Mouse (Mus musculus): ENCODE results near the gene Mcat. TPM values are rescaled to one million over a fixed set of nuclear protein-coding genes. Genes with fewer than 3 reads are reported as not detected.

Mcat gene
- total RNA-seq, 2 experiments from 2014 or later, result 3.4 to 13.2 TPM

DNA sequence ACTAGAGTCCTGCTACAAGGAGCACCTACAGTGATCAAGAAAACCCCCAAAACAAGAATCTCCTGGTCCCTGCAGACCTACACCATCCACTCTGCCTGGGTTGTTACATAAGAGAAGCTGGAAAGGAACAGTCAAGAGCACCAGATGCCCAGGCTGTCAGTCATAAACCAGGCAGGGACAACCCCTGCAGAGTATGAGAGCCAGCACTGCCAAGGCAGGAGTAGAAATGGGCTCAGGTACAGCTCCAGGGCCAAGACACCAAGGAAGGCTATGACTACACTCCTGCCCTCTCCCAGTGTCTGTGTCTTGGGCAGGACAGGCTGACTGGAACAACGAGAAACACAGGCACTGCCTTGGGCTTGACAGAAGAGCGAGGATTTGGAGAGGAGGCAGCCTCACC is 13.4 kb downstream of the Mcat start:
- ATAC-seq (replicated peaks; ENCODE audit: low FRiP score, poor library complexity, severe bottlenecking), result no peak

DNA sequence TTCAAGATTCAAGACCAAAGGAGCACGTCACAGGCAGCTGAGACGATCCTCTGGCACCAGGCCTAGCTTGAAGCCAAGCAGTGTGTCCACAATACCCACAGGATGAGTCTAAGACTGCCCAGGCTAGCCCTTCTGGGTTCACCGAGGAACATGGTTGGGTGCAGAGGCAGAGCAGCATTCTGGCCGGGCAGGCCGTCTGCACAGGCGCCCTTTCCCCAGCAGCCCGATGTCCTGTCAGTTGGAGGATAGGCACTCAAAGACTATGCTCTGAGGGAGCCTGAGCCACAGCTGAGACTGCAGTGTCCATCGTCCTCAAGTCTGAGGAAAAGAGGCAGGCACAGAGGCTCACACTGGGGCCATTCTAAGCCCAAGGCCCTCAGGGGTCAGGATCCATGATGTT is 16.4 kb downstream of the Mcat start:
- no peak for ATAC-seq (replicated peaks; ENCODE audit: low FRiP score, poor library complexity, severe bottlenecking)

DNA sequence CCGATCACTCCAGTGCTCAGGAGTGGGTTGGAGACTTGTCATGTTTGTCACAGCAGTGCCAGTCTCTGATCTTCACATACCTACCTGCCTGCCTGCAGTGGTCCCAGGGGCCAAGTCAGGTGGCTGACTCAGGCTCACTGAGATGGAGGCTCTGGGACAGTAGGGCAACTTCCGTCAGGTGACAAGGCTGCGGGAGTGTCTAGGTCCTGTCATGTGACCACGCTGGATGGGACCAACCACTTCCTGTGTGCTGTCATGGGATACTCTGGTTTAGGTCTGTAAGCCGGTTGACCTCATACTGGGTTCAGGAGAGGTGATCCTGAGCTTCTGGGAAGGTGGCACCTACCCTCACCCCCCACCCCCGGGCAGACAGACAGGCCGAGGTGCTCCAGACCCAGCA is 17.6 kb downstream of the Mcat start:
- ATAC-seq (replicated peaks; ENCODE audit: low FRiP score, poor library complexity, severe bottlenecking), result no peak

DNA sequence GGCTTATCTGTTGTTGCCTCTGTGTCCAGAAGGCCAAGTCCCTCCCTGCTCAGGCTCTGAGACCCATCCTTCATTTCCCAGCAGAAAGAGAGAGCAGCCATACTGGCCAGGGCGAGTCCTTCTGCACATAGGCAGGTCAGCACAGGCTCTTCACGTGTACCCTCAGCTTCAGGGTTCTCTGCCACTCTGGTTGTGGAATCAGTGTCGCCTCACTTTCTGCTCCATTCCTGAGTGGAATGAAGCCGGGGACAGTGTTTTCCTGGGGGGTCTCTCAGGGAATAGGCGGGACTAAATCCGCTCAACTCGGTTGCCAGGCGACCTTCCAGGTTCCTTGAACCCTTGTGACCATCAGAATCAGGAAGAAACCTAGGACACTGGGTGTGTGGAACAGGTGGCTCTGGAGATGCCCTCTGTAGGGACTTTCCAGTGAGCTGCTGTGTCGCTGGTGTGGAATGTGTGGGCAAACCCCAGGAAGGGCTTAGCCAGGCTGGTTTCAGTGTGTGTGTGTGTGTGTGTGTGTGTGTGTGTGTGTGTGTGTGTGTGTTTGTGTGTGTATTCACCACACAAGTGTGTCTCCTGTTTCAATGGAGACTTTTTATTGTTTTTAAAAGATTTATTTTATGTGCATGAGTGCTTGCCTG is 21.8 kb downstream of the Mcat start:
- ATAC-seq (replicated peaks; ENCODE audit: low FRiP score, poor library complexity, severe bottlenecking), result no peak

DNA sequence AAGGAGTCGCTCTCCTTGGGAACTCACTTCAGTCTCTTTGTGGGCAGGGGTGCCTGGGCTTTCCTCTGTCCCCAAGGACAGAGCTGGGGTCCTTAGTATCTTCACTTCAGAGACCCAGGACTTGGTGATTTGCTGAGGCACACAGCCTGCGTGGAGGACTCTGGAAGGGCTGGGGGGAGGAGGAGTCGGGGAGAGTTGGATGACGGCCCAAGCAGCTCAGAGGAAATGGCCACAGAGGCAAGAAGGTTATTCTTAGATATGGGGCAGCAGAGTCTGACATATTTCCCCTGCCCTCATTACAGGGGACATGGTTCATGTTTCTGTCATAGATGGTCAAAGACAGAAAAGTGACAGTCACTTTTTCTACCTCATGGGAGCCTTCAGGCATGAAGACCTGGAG is 23.7 kb downstream of the Mcat start:
- ATAC-seq (replicated peaks; ENCODE audit: low FRiP score, poor library complexity, severe bottlenecking), result no peak

DNA sequence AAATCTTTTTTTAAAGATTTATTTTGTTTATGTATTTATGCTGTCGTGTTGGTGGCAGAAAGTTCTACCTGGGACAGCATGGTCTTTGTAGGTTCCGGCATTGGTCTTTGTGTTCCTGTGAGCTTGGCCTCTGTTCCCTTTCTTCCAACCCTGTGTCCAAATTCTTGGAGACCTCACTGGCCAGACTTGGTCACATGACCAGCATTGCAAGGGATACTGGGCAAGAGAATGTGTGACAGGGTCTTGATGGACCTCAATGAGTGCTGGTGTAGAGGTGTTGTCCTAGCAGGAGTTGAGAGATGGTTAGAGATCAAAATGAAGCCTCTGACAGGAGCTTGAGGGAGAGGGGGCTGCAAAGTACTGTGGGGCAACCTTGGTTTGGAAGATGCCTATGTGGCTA is 24.7 kb downstream of the Mcat start:
- ATAC-seq (replicated peaks; ENCODE audit: low FRiP score, poor library complexity, severe bottlenecking), result no peak

DNA sequence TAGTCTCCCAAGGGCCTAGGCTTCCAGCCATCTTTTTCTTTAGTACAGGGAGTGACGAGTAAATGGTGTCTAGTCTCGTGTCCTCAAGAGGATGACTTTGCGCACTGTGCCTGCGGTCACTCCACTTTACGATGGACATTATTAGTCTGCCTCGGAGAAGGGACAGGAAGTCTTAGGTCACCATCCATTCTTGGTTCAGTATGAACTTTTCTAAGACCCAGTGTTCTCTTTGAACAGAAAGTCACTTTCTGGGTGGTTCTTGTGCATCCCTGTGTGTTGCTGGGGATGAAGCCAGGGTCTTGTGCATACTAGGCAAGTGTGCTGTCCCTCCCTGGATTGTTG is 27.7 kb downstream of the Mcat start:
- ATAC-seq (replicated peaks; ENCODE audit: low FRiP score, poor library complexity, severe bottlenecking), result no peak

DNA sequence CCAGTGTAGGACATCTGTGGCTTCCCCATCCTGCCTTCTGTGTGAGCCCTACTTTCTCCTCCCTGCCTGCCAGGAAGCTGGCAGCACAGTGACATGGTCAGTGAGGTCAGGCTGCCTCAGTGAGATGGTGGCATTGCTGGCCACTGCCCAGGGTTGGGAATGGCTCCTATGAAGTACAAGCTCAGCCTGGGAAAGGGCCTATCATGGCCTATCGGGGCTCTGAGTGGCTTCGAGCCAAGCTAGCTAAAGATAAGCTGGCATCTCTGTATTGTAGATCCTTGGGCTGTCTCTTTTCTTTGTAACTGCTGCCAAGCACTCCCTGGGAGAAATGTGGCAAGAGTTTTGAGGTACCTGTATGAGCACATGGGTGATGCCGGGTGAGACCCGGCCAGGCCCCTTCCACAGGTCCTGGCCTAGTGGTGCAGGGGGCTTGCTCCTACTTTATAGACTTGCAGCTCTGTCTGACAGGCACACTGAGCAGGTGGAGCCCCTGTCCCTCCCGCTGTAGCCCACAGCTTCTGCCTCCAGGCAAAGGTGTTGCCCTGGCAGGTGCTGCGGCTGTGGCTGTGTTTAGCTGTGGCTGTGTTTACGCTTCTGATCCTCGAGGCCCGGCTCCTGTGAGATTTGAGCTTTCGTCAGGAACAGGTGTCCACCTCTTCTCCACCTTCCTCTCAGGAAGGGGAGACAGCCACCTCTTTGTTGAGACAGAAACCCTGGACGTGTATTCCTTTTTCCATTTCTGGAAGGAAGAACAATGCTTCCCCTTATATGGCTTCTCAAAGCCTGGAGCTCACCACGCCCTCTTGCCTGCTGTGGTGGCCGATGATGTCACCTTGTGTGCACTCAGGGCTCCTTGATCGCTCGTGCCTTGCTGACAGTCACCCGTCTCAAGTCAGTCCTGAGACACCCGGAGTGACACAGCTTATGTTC is 28.4 kb downstream of the Mcat start:
- no peak for ATAC-seq (replicated peaks; ENCODE audit: low FRiP score, poor library complexity, severe bottlenecking)

DNA sequence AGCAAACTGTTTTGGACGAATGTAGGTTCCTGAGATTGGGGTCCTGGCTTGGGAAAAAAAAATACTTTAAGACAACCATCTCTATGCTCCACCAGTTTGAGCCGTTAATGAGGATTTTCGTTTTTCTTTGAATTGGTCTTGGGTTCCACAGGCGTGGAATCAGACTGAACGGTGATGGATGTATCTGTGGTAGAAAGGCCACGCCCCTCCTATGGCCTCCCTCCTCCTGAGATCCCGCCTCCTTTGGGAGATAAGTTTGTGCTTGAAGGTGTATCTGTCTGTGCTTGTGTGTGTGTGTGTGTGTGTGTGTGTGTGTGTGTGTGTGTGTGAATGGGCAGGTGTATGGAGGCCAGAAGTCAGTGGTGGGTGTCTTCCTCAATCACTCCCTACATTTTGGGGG is 31.0 kb downstream of the Mcat start:
- no peak for ATAC-seq (replicated peaks; ENCODE audit: low FRiP score, poor library complexity, severe bottlenecking)

DNA sequence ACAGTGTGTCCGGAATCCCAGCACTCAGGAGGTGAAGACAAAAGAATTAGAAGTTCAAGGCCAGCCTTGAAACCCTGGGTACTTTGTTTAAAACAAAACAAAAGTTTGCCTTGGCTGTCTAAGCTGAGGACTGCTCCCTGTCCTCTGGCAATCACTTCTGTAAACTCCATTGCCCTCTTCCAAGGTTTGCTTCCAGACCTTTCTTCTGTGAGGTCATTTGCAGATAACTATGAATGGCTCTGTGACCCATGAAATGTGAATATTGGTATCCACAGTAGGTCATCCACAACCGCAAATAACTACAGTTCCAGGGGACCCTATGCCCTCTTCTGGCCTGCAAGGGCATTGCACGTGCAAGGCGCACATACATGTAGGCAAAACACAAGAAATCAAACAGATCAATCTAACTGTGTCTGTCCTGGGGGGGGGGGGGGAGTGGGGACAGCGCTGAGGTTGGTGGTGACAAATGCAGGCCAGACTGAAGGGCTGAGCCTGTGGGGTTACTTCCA is 31.6 kb downstream of the Mcat start:
- ATAC-seq (replicated peaks; ENCODE audit: low FRiP score, poor library complexity, severe bottlenecking), result no peak

DNA sequence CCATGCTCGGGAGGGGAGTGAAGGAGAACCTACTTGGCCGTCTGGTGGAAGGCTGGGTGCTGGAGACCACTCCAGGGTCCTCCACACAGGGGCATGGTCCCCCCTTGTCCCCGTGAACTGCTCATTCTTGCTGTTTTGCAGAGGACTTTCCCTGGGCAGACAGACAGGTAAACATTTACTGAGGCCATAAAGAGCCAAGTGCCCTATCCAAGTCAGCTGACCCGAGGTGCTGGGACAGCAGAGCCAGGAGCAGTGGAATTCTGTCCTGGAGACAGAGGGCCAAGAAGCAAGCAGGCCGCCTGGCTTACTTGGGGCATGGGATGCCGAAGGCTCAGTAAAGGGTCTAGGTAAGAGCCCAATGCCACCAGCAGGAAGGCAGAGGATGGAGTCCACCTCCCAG is 32.9 kb downstream of the Mcat start:
- ATAC-seq (replicated peaks; ENCODE audit: low FRiP score, poor library complexity, severe bottlenecking), result no peak

DNA sequence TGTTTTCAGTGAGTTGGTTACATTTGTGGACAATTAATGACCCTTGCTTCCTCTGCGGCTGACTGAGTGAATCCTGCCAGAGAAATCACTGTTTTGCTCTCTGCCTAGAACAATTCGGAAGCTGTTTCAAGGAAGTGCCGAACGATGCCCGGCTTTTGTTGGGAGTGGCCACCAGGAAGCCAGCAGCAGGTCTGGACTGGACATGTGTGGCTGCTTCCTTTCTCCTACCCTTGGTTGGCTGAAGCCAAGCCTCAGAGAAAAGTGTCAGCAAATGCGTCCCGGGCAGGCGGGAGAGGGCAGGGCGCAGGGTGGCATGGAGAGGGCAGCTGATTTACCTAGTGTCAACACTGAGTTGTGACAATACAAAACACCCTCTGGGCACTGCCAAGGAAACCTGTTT is 33.4 kb downstream of the Mcat start:
- ATAC-seq (replicated peaks; ENCODE audit: low FRiP score, poor library complexity, severe bottlenecking), result no peak

DNA sequence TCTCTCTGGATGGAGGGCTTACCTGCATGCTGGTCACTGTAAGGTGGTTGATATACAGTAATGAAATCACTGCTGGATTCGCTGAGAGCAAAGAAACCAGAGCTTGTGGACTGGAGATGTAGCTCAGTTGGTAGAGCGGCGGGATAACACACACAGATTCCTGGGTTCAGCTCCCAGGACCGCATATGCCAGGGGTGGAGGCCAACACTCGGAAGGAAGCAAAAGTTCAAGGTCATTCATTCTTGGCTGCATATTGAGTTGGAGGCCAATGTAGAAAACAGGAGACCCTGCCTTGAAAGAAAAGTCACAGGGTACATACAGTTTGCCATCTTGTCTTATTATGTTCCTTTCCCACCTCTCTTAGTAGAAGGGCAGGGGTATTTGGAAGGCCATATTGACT is 33.8 kb downstream of the Mcat start:
- no peak for ATAC-seq (replicated peaks; ENCODE audit: low FRiP score, poor library complexity, severe bottlenecking)

DNA sequence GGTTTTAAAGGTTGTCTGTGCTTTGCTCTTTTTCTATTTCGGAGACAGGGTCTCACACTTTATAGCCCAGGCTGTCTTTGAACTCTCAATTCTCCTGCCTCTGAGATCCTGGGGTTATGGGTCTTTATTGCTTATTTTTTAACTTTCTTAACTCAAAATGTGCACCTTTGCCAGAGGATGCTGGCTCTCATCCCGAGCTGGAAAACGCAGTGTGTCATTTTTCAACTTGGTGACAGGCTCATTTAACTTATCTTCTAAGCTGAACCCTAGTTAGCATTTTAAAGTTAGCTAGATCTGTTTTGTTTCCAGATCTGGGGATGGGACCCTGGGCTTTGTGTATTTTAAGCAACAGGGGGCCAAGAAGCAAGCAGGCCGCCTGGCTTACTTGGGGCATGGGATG is 34.7 kb downstream of the Mcat start:
- no peak for ATAC-seq (replicated peaks; ENCODE audit: low FRiP score, poor library complexity, severe bottlenecking)

DNA sequence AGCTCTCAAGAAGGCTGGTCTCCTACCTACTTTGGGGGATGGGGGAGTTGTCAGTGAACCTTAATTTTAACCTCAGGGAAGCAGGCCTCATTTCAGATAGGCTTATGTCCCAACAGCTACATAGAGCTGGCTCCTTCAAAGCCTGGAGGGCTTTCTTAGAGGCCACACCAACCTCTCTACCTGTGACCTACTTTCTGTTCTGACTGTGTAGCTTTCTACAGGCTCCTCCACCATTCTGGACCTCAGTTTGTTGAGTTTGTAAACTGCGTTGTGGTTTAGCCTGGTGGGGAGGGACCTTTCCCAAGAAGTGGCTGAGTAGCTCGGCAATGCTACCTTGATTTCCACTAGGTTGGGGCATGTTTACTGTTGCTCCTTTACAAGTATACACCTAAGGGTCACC is 35.8 kb downstream of the Mcat start:
- ATAC-seq (replicated peaks; ENCODE audit: low FRiP score, poor library complexity, severe bottlenecking), result no peak

DNA sequence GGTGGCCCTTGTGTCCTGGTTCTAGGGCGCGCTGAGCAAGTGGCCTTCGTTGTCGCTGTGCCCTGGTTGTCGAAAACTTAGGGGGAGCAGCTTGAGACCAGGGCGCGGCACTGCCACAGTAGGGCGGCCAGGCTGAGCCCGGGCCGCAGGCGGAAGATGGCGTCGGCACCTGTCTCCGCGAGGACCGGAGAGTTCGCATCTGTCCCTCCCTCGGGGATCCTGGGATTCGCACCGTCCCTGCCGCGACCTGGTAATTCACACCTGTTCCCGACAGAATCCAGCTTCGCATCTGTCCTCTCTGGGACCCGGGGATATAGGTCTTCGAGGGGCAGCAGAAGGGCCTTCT is 36.5 kb downstream of the Mcat start:
- peak; percentile 61 for ATAC-seq (replicated peaks; ENCODE audit: low FRiP score, poor library complexity, severe bottlenecking)

DNA sequence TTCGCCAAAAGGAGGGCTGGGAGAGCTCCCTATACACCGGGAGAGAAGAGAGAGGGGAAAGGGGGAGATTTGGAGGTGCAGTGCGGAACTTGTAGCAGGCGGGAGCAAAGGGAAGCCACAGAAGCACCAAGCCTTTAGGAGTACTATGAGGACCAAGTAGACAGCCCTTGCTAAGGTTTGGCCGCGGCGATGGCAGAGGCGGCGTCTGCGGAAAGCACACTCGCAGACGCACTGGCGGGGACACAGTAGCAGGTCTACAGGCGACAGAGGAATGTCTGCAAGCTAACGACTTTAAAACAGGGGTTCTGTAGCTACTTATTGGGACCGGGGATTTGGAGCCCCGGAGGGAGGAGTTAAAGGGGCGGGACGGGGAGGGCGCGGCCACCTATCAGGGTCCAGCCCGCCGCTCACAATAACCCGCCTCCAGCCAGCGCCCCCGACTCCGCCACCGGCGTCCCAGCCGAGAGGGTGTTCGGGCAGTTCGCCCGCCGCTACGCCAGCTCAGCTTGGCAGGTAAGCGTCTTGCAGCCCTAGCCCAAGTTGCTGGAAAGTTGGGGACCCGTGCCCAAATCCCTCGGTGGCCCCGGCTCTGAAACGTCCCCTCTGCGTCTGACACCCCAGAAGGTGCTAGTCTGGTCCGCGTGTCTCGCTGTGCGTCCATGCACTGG is 37.0 kb downstream of the Mcat start, which contains the start of gene Bik:
Gene Bik, plus strand, starts transcription at position 439 of the 668 bp plus-strand sequence.
- peak; percentile 73 for ATAC-seq (replicated peaks; ENCODE audit: low FRiP score, poor library complexity, severe bottlenecking)

DNA sequence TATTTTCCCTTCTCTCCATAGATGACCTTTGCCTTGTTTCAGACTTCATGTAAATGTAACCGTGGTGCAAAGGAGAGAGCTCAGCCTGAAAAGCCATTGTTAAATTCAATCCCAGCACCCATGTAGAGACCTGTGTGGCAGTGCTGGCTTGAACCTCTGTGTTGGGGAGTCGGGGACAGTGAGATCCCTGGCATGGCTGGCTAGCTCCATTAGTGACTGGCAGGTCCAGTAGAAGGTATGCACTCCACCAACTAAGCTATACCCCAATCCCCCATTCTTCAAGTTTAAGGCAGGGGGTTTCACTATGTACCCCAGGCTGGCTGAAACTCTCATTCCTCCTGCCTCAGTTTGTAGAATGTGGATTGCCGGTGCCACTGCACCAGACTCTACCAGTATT is 39.3 kb downstream of the Mcat start:
- ATAC-seq (replicated peaks; ENCODE audit: low FRiP score, poor library complexity, severe bottlenecking), result no peak

DNA sequence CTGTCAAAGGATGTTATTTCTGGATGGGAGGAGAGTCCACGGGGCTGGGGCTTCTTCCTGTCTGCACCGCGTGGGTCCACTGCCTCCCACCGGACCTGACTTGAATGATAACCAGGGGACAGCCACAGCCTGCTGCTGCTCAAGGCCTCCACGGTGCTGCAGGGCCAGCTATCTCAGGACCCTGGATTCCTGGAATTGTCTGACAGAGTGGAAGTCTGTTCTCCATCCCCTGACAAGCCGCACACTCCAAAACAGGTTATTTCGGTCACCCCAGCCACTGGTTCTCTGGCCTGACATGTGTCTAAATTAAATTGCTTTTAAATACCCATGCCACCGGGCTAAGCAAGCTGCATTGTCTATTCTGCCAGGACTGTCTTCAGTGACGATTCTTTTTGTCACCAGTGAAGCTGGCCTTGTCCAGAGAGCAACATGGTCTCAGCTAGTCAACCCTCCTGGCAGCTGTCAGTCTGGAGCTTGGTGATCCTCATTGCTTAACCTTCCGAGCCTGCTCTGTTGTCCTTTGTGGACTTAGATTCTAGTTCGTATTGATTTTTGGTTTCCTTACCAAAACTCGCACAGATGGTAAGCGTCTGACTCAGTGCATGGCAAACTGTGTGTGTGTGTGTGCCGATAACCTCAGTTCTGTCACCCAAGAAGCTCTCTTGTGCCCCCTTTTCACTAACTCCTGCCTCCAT is 39.8 kb downstream of the Mcat start:
- no peak for ATAC-seq (replicated peaks; ENCODE audit: low FRiP score, poor library complexity, severe bottlenecking)

DNA sequence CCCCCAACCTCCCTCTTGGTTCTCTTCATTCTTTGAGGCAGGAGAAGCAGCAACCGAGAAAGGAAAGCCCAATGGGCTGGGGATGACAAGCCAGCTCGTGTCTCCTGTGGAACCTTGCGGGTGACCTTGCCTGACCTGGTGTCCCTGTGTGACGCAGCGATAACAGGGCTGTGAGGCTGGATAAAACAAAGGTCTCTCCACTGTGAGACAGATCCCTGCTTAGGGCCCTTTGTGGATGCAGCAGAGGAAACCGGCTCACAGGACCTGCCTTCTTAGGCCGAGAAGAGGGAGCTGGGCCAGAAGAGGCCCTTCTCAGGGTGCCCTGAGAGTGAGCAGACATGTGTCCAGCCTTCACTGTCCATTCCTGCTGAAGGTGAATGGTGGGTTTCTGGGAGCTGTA is 40.4 kb downstream of the Mcat start:
- peak; percentile 61 for ATAC-seq (replicated peaks; ENCODE audit: low FRiP score, poor library complexity, severe bottlenecking)
